Mouse (Mus musculus) forebrain, embryonic 15.5 days (tissue): ENCODE data around the gene Phyhd1. TPM values are rescaled to one million over a fixed set of nuclear protein-coding genes. Genes with fewer than 3 reads are reported as not detected.

Source experiments
- ATAC-seq: fragments of 200-750 bp; cut with Nextera tagmentation; replicated peaks from 2 replicates; pipeline ENCODE4 v1.8.0; 2017; ENCODE audit warnings: mild to moderate bottlenecking, moderate TSS enrichment, moderate library complexity
- H3K27ac ChIP-seq: fragments of 300-500 bp; sonication (generic); replicated peaks from 2 replicates; pipeline ENCODE4 v1.5.1; 2015; ENCODE audit warnings: mild to moderate bottlenecking, inconsistent platforms
- H3K27me3 ChIP-seq: fragments of 300-500 bp; sonication (generic); 2 replicates; pipeline ENCODE4 v1.6.1; 2015; ENCODE audit warnings: inconsistent platforms
- H3K36me3 ChIP-seq: fragments of 300-500 bp; sonication (generic); 2 replicates; pipeline ENCODE4 v1.6.1; 2015; ENCODE audit warnings: mild to moderate bottlenecking, inconsistent platforms
- H3K4me1 ChIP-seq: fragments of 300-500 bp; sonication (generic); 2 replicates; pipeline ENCODE4 v1.6.1; 2015; ENCODE audit warnings: inconsistent platforms
- H3K4me2 ChIP-seq: fragments of 300-500 bp; sonication (generic); replicated peaks from 2 replicates; pipeline ENCODE4 v1.6.1; 2015; ENCODE audit warnings: mild to moderate bottlenecking, inconsistent platforms
- H3K4me3 ChIP-seq: fragments of 300-500 bp; sonication (generic); 2 replicates; pipeline ENCODE4 v1.5.1; 2015; ENCODE audit warnings: mild to moderate bottlenecking, inconsistent platforms
- H3K9ac ChIP-seq: fragments of 300-500 bp; sonication (generic); replicated peaks from 2 replicates; pipeline ENCODE4 v1.6.1; 2015; ENCODE audit warnings: mild to moderate bottlenecking, inconsistent platforms
- H3K9me3 ChIP-seq: fragments of 300-500 bp; sonication (generic); 2 replicates; pipeline ENCODE4 v1.6.1; 2016; ENCODE audit warnings: inconsistent platforms
- WGBS: fragments of 180-500 bp; shearing (Covaris S2); methylation state at CpG from one replicate; pipeline ENCODE4 v1.1.7; 2015; ENCODE audit warnings: mixed read lengths; 5-methylcytosine and 5-hydroxymethylcytosine counted together
- polyA plus RNA-seq: library from polyadenylated mRNA; unstranded; fragments of >200 nt; fragmentation: Nextera tagmentation; extraction: Ambion mirVana; gene quantifications from 2 replicates; pipeline ENCODE4 v1.2.1, GENCODE M21; 2015

Gene Phyhd1
- 7.9 and 8.5 TPM in 2 replicates for polyA plus RNA-seq

DNA sequence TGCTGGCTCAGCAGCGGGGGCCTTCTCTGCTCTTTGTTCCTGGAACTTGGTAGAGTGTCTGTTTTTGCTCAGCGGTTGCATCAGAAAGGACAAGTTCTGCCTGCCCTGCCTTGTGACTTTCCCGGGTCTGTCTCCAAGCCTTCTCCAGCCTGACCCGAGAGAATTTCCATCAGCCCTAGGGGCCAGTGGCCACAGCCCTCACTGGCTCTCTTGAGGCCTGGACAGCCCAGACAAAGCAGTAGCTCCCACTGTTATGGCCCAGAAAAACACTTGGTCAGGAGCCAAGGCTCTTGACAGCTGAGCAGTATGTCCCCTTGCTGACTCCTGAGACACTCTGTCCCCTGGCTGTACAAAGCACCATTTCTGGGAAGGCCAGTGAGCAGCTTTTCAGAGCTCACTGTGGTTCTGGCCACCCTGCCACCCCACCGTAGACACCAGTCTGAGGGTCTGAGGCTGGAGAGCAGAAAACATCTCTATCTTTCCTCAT is at the start of gene Phyhd1:
Gene Phyhd1 (plus strand): TSS at position 437 of the 487 bp plus-strand sequence.
- Histone ChIP-seq H3K4me2 (no peak within 1 kb of the TSS), H3K36me3 (peaks cover 31% of the 10 kb centered on the region), H3K9ac (peak within 1 kb of the TSS; percentile 14; the same call in 1 of the 2 replicates), H3K4me3 (no peak within 1 kb of the TSS), H3K27me3 (no peaks in the 10 kb centered on the region), H3K27ac (peak within 1 kb of the TSS; percentile 67), H3K9me3 (no peaks in the 10 kb centered on the region), H3K4me1 (peaks cover 51% of the 10 kb centered on the region)
- no peak for ATAC-seq
- 37% methylated on average over 5 of the region's 5 CpGs for WGBS

DNA sequence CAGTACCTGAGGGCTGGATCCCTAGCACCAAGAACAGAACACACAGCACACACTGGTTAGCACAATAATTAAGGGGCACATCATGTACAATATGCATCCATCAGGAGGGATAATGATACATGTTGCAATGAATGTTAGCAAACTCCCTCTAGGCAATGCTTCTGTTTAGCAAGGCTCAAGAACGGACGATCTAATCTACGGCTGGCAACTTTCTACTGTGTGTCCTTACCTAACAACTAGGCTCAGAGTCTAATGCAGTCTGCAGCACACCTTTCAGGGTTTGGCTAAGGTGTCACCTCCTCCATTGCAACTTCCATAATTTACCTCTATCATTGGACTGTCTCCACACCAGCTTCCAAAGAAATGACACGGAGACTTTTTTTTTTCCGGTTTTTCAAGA is 49.7 kb upstream of the Phyhd1 start:
- WGBS, result 95% methylated on average over 5 of the region's 5 CpGs

DNA sequence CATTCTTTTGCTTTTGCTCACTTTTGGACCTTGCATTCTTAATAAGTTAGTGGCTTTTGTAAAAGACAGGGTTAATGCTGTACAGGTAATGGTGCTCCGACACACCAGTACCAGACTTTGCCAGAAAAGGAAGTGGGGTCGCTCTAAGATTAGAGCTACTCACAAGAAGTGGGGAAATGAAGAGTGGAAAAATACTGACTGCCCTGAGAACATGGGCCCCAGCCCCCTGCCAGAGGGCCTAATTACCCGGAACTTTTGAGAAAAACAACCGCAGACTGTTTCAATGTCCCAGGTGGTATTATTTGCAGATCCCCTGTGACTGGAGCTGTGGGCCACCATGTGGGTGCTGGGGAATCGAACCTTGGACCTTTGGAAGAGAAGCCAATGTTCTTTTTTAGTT is 30.4 kb upstream of the Phyhd1 start:
- H3K9me3 ChIP-seq, result no peaks in the 10 kb centered on the region
- no peak overlapping the region for H3K4me2 ChIP-seq
- H3K27me3 ChIP-seq, result no peaks in the 10 kb centered on the region
- no peak for ATAC-seq
- H3K27ac ChIP-seq, result no peak overlapping the region
- 85% methylated on average over 5 of the region's 5 CpGs for WGBS
- H3K9ac ChIP-seq, result no peak overlapping the region
- H3K4me1 ChIP-seq, result peaks cover 28% of the 10 kb centered on the region
- no peak overlapping the region for H3K4me3 ChIP-seq
- peaks cover 3% of the 10 kb centered on the region for H3K36me3 ChIP-seq

More for the DNA sequence above, 49.7 kb upstream of the Phyhd1 start:
- H3K4me3 ChIP-seq, result no peak overlapping the region
- H3K27me3 ChIP-seq, result no peaks in the 10 kb centered on the region
- no peak for ATAC-seq
- H3K9ac ChIP-seq, result no peak overlapping the region
- no peak overlapping the region for H3K27ac ChIP-seq
- H3K36me3 ChIP-seq, result no peaks in the 10 kb centered on the region
- no peaks in the 10 kb centered on the region for H3K9me3 ChIP-seq
- no peaks in the 10 kb centered on the region for H3K4me1 ChIP-seq
- H3K4me2 ChIP-seq, result no peak overlapping the region

DNA sequence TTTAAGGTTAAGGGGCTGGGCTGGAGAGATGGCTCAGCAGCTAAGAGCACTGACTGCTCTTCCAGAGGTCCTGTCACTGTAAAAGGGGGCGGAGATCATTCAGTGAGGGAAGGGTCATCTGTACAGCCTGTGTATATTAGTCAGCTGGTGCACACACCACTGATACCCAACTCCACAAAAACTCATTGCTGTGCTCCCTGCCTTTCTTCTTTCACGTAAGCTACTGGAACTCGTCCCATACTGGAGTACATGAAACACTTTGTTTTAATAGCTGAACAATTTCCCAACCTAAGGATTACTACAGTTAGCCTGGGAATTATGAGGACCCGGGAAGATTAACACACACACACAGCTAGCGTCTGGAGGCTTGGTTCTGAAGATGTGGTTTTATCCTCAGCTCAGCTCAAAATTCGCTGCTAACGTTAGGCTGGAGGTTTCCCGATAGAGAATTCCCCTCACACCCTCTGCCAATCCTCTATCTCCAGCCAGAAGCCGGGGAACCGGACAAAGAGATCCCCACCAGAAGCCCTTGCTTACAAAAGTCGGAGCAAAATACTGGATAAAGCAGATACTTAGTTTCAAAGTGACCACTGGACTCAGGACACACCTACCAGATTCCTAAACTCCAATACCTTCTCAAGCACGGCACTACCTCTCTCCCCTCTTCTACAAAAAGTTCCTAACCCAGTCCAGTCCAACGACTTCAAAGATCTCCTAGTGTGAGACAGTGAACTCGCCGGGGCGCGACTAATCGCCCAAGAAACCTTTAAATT is 29.4 kb upstream of the Phyhd1 start:
- 5% methylated on average over 18 of the region's 18 CpGs for WGBS
- Histone ChIP-seq H3K27me3 (no peaks in the 10 kb centered on the region), H3K4me2 (peak overlapping the region; percentile 83), H3K27ac (peak overlapping the region; percentile 91), H3K36me3 (peaks cover 14% of the 10 kb centered on the region), H3K4me3 (peak overlapping the region; percentile 94), H3K4me1 (peaks cover 28% of the 10 kb centered on the region), H3K9me3 (no peaks in the 10 kb centered on the region), H3K9ac (peak overlapping the region; percentile 64)
- ATAC-seq, result no peak; the same call in 1 of the 2 replicates

DNA sequence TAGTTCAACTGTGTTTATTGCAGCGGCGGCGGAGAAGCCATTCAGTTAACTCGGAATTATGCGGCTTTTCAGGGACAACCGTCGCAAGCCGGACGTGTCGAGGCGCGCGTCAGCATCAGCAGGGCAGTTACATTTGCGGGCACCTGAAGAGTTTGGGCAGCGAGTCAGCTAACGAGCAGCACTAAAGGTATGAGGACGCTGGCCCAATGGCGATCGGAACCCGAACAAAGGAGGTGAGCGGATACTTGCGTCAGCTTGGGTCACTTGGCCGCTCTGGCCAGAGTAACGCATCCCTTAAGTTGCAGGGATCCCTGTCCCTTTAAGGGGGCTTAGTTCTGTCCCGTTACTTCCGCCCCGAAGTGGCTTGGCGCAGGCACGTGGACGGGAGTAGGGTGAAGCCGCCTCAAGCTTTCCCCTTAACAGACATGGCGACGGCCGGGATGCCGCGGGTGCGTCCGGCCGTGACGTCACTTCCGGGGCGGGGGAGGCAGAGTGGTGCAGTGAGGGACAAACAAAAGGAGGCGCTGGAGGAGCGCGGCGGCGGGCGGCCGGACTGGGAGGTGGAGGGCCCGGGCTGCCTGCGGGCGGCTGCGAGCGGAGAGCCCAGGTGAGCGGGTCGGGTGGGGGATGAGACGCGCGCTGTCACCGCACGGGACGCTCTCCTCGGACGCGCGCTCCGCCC is 28.7 kb upstream of the Phyhd1 start, which contains the start of gene Lrrc8a:
Gene Lrrc8a (plus strand): TSS at position 517 of the 682 bp plus-strand sequence.
- Histone ChIP-seq H3K9ac (peak within 1 kb of the TSS; percentile 93), H3K27me3 (no peaks in the 10 kb centered on the region), H3K4me2 (peak within 1 kb of the TSS; percentile 83), H3K4me1 (peaks cover 28% of the 10 kb centered on the region), H3K4me3 (peak within 1 kb of the TSS; percentile 94), H3K36me3 (peaks cover 21% of the 10 kb centered on the region), H3K9me3 (no peaks in the 10 kb centered on the region), H3K27ac (peak within 1 kb of the TSS; percentile 91)
- under 1% methylated on average over 67 of the region's 67 CpGs for WGBS
- ATAC-seq, result peak; percentile 99

DNA sequence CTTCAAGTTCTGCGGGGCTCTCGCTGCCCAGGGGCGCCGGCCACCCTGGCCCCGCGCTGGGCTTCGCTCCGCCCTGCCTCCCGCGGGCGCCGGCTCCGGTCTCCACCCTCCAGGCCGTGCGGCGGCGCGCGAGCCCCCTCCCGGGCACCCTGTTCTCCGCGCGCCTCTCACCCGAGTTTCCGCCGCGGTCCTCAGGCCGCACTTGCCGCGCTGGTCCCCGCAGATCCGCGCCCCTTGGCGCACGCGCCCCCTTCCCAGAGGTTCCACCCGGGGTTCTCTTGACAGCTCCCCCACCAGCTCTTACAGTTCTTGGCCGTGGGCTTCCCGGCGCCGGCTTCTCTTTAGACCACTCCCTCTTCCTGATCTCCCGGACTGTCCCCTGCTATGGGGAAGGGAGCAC is 28.1 kb upstream of the Phyhd1 start:
- Histone ChIP-seq H3K4me3 (peak overlapping the region; percentile 94), H3K9me3 (no peaks in the 10 kb centered on the region), H3K27ac (peak overlapping the region; percentile 91), H3K27me3 (no peaks in the 10 kb centered on the region), H3K9ac (peak overlapping the region; percentile 93), H3K4me1 (peaks cover 33% of the 10 kb centered on the region), H3K36me3 (peaks cover 23% of the 10 kb centered on the region), H3K4me2 (peak overlapping the region; percentile 69)
- under 1% methylated on average over 42 of the region's 42 CpGs for WGBS
- ATAC-seq, result peak; percentile 90

DNA sequence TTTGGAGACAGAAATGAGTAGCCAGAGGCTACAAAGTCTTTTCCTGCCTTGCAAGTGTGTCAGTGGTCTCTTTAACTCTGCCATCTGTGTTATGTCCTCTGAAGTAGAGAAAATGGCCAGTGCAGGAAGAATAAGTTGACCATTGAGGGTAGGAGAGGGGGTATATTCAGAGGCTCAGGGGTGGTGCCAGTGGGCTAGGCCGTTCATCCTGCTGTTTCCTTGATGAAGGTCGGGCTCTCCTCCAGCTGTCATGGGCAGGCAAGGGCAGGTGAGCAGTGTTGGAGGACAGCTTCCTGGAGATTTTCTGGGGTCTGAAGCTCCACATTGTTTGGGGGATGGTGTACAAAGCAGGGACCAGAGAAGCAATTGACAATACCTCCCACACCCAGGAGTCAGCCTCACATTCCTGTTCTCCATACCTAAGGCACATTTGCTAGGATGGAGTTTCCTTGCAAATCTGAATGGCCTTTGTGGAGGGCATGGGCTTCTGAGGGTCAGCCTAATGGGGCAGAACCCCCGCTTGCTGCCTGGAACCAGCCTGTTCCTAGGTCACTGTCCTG is 27.0 kb upstream of the Phyhd1 start:
- H3K27ac ChIP-seq, result no peak overlapping the region
- peaks cover 33% of the 10 kb centered on the region for H3K4me1 ChIP-seq

DNA sequence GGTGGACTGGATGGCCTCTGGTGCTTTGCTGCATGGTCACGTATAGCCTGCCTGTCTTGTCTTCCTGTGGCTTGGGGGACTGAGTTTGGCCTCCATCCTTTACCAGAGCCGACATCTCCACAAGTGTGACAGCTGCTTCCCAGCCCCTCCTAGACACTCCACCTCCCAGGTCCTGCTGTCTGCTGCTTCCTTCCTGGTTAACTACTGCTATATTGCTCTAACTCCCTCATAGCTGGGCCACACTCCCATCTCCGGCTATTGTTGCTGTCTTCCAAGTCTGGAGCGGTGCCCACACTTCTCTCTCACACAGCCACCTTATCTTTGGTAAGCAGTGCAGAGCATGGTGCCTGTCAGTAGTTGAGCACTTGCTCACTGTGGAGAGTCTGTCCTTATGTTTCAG is 26.2 kb upstream of the Phyhd1 start:
- 0 out of 2 replicates have a peak overlapping the region, but pooled peaks have one; percentile 6 for H3K9ac ChIP-seq
- no peak overlapping the region for H3K27ac ChIP-seq
- WGBS, result 80% methylated on average over 4 of the region's 4 CpGs
- no peak overlapping the region for H3K4me3 ChIP-seq
- peaks cover 33% of the 10 kb centered on the region for H3K4me1 ChIP-seq
- H3K4me2 ChIP-seq, result 0 out of 2 replicates have a peak overlapping the region, but pooled peaks have one; percentile 69
- no peaks in the 10 kb centered on the region for H3K9me3 ChIP-seq
- H3K27me3 ChIP-seq, result no peaks in the 10 kb centered on the region
- ATAC-seq, result no peak
- H3K36me3 ChIP-seq, result peaks cover 37% of the 10 kb centered on the region

More for the DNA sequence above, 27.0 kb upstream of the Phyhd1 start:
- Histone ChIP-seq H3K4me3 (peak overlapping the region; percentile 94), H3K9me3 (no peaks in the 10 kb centered on the region), H3K36me3 (peaks cover 29% of the 10 kb centered on the region), H3K4me2 (peak overlapping the region; percentile 69), H3K27me3 (no peaks in the 10 kb centered on the region), H3K9ac (peak overlapping the region; percentile 93)
- 77% methylated on average over 3 of the region's 3 CpGs for WGBS
- no peak for ATAC-seq

DNA sequence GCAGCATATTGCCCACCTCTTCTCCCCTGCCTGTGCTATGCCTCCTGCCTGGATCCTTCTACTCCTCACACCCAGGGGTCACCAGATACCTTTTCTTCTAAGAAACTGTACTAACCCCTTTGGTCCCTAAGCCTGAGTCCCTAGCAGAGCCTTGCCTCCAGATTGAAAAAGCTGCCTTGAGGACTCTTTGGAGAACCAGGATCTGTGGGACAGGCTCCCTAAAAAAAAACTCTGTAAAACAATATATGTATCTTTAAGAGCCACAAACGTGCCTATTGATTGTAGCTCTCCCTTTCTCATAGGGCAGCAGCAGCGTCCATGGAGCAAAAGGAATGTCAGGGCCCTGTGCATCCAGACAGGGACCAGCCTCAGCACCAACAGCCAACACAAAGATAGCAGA is 25.7 kb upstream of the Phyhd1 start, which contains the start of gene Gm28035:
Gene Gm28035 (plus strand): TSS at position 301 of the 400 bp plus-strand sequence.
- H3K4me3 ChIP-seq, result no peak within 1 kb of the TSS
- H3K9ac ChIP-seq, result peak within 1 kb of the TSS; percentile 6; the same call in 1 of the 2 replicates
- H3K27ac ChIP-seq, result no peak within 1 kb of the TSS
- H3K4me2 ChIP-seq, result 0 out of 2 replicates have a peak within 1 kb of the TSS, but pooled peaks have one; percentile 69
- H3K27me3 ChIP-seq, result no peaks in the 10 kb centered on the region
- H3K4me1 ChIP-seq, result peaks cover 33% of the 10 kb centered on the region
- WGBS, result 82% methylated on average over 2 of the region's 2 CpGs
- peaks cover 39% of the 10 kb centered on the region for H3K36me3 ChIP-seq
- ATAC-seq, result no peak
- H3K9me3 ChIP-seq, result no peaks in the 10 kb centered on the region

DNA sequence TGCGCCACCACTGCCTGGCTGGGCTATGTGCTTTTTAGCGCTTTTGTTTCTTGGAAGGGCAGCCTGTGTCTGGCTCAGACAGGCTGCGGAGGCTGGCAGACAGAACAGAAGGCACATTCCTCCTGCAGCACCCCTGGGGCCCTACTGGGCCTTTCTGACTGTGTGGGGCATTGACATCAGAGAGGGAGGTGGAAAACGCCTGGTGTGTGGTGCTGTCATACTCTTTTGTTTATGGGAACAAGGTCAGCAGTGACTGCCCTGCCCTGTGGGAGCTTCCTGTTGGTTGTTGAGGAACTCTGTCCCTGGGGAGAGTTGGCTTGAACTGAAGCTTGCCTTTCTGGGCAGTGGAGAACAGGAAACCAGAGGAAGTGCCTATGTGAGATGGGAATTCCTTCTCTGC is 23.5 kb upstream of the Phyhd1 start:
- Histone ChIP-seq H3K4me1 (peaks cover 26% of the 10 kb centered on the region), H3K4me2 (no peak overlapping the region), H3K4me3 (no peak overlapping the region), H3K27ac (no peak overlapping the region), H3K9me3 (no peaks in the 10 kb centered on the region), H3K36me3 (peaks cover 46% of the 10 kb centered on the region), H3K27me3 (no peaks in the 10 kb centered on the region), H3K9ac (no peak overlapping the region)
- no peak for ATAC-seq
- WGBS, result 59% methylated on average over 4 of the region's 4 CpGs

DNA sequence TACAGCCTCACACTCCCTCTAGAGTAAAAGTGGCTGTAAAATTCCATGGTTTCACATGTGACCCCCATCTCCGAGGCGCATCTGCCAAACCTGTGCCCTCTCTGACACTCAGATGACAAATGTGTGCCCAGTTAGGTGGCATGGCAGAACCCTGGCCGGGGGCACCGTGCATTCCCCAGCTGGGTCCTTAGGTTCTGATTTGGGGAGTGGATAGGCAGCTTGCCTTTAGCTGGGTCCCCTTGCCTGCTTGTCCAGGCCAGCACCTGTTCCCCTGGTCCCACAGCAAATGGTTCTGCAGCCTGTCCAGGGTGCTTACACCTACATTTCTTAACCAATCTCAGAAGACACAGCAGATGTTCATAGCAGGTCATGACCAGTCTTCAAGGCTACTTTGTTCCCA is 22.6 kb upstream of the Phyhd1 start:
- Histone ChIP-seq H3K4me3 (no peak overlapping the region), H3K36me3 (peaks cover 53% of the 10 kb centered on the region), H3K9me3 (no peaks in the 10 kb centered on the region), H3K27ac (no peak overlapping the region), H3K27me3 (no peaks in the 10 kb centered on the region), H3K4me2 (no peak overlapping the region), H3K9ac (no peak overlapping the region), H3K4me1 (peaks cover 23% of the 10 kb centered on the region)
- over 99% methylated on average over 4 of the region's 4 CpGs for WGBS
- ATAC-seq, result no peak
